Mouse (Mus musculus): ENCODE results near the gene Catsperd.

- TF ChIP-seq CTCF (conservative IDR thresholded peaks at IDR 0.05; ENCODE audit: low read length) (no peak), NANOG (IDR thresholded peaks at IDR 0.05; ENCODE audit: borderline replicate concordance, low read length) (no peak), POU5F1 (IDR thresholded peaks at IDR 0.05; ENCODE audit: borderline replicate concordance, low read length) (no peak)
These were observed 75.1 kb downstream of the Catsperd start for GRCm38 (mm10) chr17:56703038-56703437.

All from E14TG2a.4 (cell line).